Mouse (Mus musculus) urinary bladder, postnatal 14 days (tissue): ENCODE data around the gene Cwc25.
"Not testable (repeated sequence)": the region's sequence is repeated elsewhere in the genome, so short reads cannot be mapped to it uniquely, and the experiment has no call there.

Source experiments
- DNase-seq: peaks from one replicate; pipeline ENCODE4 v3.0.0; 2021; ENCODE audit warnings: low spot score

Gene Cwc25

DNA sequence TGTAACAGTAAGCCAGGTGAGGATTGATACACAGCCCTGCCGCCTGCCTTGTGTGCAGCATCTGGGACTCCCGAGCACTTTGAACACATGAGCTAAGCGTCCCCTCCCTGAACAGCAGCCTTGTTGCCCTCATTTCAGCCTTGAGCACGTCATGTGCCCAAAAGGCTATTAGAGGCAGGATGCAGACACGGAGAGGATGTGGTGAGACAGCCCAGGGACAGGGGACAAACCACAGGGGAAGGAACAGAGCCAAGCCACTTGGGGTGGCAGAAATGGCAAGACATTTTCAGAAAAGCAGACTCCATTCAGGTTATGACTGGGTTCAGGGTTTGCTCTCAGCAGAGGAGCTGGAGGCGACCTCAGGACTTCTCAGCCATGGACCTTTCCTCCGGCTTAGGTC is 38.0 kb downstream of the Cwc25 start:
- DNase-seq, result no peak

DNA sequence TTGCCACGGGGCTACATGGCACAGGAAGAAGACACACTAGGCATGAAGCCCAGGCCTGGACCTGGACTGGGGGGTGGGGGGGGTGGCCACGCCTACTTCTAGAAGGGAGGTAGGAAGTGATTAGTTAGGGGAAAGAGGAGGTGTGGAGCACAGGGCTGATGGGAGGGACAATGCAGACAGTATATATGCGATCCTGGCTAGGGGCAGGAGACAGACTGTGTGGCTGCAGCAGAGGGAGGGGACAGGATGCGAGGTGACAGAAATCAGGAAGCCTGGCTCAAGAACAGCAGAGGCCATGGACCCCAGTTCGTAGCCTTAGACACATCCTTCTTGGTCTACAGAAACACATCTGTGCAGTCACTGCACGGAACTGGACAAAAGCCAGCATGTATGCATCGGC is 42.6 kb downstream of the Cwc25 start:
- no peak for DNase-seq

DNA sequence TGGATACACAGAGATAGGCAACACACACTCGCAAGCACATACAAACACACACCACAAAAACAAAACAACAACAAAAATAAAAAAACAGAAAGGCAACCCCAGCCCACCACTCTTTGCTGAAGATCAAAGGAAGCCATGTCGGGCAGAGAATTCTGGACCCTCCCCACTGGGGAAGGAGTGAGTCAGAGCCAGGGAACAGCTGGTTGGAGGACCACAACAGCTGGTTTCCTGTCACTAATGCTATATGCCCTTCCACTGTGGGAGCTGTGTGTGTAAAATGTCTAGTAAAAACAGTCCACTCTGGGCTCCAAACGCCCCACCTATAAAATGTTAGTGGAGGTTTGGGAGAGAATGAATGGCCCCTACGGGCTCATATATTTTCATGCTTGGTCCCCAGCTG is 45.0 kb downstream of the Cwc25 start:
- no peak for DNase-seq

DNA sequence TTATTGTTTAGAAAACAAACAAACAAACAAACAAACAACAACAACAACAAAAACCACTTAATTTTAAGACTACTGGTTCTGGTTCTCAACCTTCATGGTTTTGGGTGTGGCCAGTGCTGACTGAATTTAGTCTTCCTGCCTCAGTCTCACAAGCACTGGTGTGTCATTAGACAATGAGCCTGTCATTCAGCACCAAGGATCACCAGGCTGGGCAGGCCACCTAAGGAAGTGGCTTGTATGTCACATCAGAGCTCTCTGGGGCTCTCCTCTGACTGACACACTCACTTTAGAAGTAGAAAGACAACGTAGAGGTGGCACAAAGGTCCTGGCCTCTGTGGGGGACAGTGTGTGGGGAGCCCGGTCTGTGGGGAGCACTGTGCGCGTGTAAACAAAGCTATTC is 47.3 kb downstream of the Cwc25 start:
- no peak for DNase-seq

DNA sequence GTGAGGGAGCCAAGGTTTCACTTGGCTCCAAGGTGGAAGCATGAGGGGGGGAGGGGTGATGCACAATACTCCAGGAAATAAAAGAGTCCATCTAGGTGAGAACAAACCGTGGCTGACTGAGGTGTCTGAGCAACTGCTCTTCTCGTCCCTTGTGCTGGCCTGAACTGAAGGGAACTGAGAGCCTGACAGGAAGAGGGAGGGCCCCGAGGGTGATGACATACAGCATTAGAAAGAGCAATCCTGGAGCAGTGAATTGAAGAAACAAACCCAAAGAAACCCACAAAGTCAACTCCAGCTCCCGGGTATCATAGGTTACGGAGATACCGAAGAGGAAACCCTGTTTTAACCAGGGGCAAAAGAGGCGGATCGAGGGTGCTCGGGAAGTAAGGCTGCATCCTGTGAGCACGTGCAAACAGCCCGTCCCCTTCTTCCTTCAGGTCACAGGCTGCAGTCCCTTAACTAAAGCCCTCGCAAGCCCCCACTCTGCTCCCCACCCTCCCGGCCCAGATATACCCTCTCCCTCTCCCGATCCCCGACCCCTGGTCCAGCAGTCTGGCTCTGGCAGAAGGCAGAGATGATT is 48.0 kb downstream of the Cwc25 start:
- no peak for DNase-seq

DNA sequence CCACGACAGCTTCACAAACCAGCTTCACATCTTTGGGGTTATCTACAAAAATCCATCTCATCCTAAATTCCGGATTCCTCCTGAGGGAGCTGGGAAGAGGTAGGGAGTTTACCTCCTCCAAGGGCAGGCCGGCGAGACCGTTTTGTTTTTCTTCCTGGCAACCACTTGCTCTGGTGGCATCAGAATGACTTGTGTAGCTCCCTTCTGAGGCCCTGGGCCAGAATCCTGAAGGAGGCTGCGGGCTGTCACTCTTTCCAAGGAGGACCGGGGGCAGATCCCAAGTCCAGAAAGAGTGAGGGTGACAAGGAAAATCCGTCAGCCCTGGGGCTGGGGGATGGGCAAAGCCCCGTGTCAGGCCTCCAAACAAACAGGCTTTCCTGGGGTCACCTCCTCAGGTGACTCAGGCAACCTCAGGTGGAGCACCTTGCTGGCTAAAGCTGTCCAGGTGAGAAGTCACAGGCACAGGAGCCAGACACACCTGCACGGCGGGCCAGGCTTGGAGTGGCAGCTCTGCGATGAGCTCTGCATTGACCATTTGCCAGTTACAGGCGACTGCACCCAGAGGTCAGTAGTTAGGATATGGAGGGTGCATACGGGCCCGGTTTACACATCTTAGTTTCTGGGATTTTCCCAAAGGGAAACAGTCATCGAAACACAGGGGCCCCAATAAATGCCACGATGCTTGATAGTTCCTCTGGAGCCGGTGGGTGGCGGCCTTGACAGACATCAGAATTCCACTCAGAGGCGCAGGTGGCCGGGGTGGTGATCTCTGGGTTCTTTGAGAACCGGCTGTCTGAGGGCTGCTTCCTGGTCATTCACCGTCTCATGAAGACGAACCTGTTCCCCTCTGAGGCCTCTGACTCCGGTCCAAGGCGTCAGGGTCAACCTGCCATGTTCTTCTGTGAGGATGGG is 48.7 kb downstream of the Cwc25 start:
- no peak for DNase-seq

DNA sequence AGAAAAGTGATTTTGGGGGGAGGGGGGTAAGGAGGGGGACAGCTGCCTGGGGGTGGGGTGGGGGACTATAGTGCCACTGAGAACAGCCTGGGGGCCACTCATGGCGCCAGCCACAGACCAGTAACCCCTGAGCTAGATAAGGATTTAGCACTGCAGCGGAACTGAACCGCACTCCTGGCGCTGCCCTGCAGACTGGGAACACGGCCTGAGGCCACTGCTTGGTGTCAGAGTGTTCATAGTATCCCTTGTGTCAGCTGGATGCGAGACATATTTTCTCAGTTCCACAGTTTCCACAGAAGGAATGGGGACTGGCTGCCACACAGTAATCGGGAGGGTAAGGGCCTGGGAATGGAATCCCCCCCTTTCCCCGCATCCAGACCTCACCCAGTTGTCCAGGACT is 50.3 kb downstream of the Cwc25 start:
- DNase-seq, result no peak

DNA sequence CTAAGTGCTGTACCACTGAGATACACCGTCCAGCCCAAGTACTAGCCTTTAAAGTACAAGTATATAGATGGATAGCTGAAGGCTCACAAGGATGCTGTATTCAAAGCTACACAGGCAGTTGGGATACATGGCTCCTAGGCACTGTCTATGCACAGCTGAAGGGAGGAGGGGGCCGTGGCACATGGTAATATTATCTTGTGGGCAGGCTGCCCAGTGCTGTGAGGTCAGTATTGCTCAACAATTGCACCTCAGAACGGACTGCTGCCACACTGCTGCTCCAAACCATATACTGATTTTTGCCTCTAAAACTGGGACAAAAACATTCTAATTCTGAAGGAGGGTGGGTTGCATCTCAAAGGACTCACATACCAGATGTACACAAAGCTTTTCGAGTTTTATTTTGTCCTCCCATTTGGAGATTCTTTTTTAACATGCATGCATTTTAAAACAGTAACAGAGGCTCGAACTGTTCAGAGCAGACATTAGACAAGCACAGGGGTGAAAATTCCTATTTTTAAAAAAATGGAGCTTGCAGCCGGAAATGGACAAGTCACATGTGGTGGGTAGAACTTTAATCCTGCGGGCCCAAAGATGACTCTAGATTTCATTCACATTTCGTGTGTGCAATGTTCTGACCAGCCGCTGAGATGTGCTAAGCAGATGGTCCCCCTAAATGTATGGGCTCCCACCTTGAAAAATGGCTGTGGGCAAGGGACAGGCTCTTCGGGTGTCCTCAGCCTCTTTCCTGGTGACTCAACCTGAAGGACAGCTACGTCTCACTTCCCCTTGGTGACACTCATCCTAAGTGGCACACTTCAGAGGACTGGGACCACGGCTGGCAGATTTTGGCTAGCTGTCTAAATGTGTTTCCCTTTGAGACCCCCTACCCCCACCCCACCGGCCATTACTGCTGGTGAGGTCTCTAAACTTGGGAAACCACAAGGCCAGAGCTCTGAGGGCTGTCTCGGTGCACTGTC is 51.3 kb downstream of the Cwc25 start:
- no peak for DNase-seq

DNA sequence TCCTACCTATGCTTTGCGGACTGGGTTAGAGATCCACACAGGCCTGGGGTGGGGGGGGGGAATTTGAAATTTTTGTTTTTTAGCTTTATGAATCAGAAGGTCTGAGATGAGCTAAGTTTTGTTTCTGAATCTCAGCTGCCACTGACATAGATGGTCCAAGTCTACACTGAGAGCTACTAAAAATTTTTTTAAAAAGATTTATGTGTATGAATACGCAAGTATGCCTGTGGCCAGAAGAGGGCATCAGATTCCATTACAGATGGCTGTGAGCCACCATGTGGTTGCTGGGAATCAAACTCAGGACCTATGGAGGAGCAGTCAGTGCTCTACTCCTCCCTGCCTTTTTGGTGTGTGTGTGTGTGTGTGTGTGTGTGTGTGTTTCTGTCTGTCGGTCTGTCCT is 52.0 kb downstream of the Cwc25 start:
- DNase-seq, result no peak

DNA sequence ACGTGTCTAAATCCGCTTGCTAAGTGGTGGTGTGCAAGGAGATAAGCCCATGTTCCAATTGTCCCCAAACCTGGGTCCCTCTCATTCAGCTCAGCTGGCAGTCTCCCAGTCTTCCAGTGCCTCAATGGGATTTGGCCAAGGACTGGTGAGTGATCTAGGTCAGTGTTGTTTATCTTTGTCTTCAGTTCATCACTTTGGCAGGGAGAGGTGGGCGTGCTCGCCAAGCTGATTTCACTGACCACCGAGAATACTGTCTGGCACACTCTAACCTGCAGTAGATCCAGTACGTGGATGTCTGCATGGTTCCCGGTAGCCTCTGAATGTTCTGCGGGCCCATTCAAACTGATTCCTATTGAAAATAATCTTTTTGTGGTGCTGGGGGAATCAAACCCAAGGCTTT is 52.5 kb downstream of the Cwc25 start:
- DNase-seq, result no peak

DNA sequence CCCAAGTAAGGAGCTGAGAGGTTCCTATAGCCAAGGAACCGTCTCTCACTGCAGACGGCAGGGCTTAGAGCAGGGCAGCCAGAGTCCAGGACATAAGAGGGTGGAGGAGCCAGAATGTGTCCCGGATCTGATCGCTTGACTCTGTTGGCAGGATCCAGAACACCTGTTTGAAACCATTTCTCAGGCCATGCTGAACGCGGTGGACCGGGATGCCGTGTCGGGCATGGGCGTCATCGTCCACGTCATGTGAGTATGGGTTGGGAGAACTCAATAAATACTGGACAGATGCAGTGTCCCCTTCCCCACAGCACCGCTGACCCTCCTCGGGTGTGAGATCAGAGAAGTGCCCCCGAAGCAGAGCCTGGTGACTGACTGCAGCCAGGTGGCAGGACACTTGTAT is 54.1 kb downstream of the Cwc25 start:
- DNase-seq, result no peak

DNA sequence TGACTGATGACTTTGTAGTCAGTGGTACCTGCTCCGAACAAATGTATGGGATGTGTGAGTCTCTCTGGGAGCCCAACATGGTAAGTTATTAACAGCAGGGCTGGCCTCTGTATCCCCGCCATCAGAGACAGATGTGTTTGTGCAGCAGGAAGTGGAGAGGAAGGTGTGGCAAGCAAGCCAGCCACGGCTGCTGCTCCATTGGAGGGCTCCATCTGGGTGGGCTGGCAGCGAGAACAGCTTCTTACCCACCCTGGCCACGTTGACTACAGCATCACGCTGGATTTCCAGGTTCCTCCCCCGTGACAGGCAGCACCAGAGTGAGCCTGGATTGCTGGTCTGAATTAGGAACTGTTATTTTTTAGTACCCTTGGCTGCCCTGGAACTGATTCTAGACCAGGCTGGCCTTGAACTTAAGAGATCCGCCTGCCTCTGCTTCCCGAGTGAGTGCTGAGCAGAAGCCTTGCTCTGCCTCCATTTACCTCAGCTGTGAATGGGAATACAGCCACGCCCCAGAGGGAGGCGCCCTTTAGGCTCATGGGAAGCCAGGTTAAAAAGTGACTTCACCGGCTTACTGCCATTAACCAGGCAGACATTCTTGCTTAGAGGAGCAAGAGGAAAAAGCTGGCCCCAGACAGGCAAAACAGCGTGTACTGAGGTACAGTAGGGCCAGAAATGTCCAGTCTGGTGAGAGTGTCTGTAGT is 55.0 kb downstream of the Cwc25 start:
- no peak for DNase-seq

DNA sequence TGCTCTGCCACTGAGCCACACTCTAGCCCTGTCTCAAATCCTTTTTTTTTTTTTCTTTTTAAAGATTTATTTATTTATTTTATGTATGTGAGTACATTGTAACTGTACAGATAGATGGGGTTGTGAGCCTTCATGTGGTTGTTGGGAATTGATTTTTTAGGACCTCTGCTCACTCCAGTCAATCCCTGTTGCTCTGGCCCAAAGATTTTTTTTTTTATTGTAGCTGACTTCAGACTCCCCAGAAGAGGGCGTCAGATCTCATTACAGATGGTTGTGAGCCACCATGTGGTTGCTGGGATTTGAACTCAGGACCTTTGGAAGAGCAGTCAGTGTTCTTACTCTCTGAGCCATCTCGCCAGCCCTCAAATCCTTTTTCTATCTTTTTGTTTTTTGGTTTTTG is 56.3 kb downstream of the Cwc25 start:
- not testable (repeated sequence) for DNase-seq

DNA sequence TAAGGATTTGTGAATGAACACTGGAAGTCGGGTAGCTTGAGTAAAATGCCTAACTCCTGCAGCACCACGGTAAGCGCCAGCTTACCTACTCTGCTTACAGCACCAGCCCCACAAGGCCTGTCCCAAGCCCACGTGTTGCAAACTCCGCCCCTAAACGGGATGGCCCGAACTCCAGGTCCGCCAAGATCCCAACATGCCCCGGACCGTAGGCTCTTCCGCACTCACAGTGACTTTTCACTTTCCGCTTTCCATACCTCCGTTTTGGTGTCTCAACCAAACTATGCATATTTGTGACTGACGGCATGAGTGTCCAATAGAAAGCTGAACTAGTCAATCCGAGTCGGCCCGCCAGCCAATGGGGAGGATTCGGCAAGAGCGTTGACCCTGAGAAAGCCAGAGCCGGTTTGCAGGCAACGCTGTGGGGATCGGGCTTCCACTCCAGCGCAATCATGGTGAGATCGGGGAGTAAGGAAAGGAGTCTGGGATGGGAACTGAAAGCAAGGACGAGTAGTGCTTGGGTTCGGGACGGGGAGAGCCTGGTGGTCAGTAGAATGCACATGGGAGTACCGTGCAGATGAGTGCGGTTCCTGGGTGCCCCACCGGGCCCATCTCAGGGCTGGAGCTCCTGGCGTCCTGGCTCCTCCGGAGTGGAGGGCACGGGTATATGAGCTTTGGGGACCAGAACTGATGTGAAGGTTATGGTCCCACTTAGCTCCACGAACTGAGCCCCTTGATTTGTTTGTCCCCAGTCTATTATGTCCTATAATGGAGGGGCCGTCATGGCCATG is 63.1 kb downstream of the Cwc25 start, which contains the start of gene Psmb3:
Psmb3 (plus strand) TSS at position 361 of the 788 bp plus-strand sequence.
- peak; percentile 100 for DNase-seq

DNA sequence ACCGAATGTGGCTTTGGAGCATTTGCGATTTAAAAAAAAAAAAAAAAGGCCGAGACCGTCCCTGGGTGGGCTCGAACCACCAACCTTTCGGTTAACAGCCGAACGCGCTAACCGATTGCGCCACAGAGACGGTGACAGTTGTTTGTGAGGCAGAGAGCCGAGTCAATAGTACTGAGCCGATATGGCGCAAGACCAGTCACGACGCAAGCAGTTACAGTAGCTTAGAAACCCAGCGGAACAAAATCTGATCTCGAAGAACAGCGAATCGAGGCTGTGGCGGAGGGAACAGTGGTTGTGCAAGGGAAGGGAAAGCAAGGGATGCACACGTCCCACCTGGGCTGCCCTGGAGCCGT is 64.0 kb downstream of the Cwc25 start:
- DNase-seq, result peak; percentile 89

DNA sequence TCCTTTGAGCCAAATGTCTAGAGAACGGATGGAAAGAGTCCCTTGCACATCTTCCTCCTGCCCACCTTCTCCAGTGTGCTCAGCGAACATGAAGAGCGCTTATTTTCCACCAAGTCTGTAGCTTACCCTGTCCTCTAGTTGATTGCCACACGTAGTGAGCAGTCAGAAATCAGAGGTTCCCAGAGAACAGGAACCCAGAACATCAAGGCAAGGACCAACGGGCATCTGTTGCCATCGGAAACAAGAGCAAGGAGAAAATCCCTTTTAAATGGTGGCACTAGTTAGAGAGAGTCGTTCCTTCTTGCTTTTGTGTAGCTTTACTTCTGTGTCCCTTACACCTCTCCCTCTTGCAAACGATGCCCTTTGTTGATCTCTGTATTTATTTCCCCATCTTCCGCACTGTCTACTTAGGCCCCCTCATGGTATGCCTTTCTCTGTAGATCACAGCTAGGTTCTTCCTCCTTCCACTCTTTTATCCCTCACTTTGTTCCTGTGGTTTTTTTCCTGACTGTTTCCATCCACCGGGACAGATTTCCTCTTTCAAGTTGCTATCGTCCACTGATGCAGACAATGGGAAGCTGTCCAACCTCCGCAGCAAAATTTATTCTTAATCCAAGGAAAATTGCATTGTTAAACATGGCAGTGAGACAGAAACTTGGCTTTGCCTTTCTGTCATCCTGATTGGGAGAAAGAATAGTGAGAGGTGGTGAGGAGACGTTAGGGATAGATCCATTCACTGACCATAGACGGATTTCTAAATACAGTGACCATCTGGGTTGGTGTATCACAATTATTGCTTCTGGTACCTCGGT is 64.6 kb downstream of the Cwc25 start:
- DNase-seq, result no peak

DNA sequence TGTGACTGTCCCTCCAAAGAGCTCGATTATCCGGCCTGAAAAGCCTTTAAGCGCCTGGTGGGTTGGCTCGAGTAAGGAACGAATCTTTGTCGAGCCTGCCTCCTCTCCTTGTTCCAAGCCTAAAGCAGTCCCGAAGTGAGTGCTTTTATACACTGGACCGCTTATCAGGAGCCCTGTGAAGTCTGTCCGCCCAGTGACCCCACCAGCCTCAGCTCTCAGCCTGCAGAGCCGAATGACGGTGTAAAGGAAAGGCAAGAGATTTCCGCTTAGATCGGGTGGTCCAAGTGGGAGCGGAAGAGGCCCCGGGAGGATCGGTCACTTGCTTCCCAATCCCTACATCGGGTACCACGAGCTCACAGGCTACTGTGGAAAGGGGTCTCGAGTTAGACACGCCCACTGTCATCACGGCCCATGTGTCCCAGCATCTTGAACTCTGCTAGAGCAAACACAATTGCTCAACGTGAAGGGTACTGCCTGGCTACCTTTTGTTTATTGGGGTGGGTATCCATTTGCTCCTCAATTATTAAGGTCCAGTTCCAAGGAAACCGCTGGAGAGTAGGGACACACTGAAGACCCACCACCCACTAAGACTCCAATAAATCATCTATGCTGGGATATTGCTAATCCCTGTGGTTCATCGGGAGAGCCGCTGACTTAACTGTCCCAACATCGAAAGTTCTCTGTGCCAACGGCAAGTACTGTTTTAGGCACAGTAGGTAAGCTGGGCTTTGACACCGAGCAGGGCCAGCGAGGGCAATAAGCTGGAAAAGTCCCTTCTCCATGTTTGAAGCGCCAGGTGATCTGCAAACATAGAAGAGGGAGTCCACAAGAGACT is 65.4 kb downstream of the Cwc25 start:
- DNase-seq, result peak; percentile 43

DNA sequence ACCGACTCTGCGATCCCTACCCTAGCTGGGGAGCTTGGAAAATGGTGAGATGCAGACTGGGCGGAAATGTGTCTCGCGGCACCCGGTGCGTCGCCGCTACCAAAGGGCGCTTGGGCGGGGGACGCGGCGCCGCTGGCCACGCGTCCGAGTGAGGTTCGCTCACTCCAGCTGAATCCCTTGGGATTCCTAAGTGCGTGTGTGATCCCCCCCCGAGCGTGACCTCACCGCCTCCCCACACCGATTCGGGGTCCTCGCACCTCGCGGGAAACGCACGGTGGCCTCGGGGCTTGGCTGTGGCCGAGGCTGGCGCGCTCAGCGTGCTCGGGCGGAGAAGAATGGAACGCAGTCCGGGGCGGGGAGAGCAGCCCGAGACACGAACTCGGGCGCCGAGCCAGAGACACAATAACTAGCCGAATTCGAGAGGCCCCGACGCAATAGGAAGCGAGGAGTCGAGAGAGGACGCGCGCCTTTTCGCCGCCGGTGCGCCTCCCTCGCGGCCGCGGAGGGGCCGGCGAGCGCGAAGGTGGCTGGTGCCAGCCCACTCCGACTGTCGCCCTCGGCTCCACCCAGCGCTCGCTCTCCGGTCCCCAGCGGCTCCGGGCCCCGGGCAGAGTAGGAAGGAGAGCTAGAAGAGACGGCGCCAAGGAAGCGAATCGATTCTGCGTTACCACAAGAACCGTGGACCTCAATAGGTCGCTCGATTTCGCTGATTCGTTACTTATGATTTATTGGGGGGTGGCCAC is 66.2 kb downstream of the Cwc25 start, which contains the start of gene Pcgf2:
Pcgf2 (minus strand) TSS at position 495 of the 743 bp plus-strand sequence.
- peak; percentile 89 for DNase-seq

DNA sequence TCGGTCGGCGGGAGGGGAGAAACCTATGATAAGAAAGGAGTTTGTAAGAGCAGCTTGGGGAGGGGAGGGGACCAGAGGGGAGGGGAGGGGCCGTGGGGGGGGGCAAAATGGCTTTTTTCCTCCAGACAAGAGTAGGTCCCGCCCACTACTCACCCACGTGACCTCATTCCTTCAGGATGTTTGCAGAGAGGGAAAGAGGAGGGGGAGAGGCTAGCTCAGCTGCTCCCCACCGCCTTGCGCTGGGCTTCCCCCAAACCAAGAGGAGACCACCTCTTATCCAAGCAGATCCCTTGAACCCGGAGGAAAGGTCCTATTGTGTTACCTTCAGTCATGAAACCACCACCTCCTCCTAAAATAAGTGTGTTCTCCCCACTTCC is 66.7 kb downstream of the Cwc25 start:
- peak; percentile 93 for DNase-seq
